Mouse (Mus musculus) gastrocnemius, adult 2 months (tissue): ENCODE measurements at regions not wholly inside any gene's neighbourhood (a gene's known extent, or its start where the extent isn't known, plus 50 kb on each side); places are given as distances from the start of the nearest gene placed in this dataset.

Source experiments
- DNase-seq: peaks from one replicate; pipeline ENCODE4 v3.0.0; 2022
- H3K27ac ChIP-seq: fragments of 200-600 bp; 2 replicates; pipeline ENCODE4 v1.8.1; 2022; ENCODE audit warnings: mild to moderate bottlenecking
- H3K4me3 ChIP-seq: fragments of 200-600 bp; 2 replicates; pipeline ENCODE4 v1.8.1; 2022; ENCODE audit warnings: mild to moderate bottlenecking, moderate library complexity
- CTCF ChIP-seq: fragments of 200-600 bp; IDR thresholded peaks from 2 replicates; pipeline ENCODE4 v1.8.1; 2022; ENCODE audit warnings: antibody characterized with exemption, mild to moderate bottlenecking, moderate library complexity
- intact Hi-C: fragments of 180-260 bp; cut with DNase I; formaldehyde crosslinking; loops from one replicate; pipeline ENCODE4 v1.15.1; 2025

DNA sequence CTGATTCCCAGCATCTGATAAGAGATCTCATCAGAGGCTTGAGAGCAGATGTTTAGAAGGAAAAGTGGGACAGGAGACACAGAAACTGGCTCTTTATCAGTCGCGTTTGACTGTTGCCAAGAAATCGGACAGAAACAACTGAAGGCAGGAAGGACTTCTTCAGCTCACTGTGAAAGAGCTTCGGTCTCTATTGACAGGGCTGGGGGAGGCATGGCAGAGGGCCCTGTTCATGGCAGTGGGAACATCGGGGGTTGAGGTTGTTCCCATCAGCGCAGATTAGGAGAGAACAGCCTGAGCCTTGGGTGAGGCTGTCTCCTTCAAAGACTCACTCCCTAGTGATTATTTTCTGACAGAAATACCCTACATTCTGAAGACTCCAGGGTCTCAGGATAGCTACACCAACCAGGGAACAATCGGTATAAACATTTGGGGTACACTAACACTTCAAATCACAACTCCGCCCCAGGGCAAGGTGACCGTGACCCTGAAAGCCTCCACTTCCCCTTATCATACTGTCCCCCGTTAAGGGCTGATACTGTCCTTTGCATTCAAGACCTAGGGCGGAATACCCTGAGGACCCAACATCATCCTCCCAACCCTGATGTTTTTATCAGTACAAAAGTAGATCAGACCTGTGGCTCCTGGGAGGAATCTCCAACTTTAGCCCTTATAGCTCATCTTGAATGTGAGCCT is 144.8 kb upstream of the Eci2 start:
- H3K27ac ChIP-seq, result no peak overlapping the region
- no peak for TF ChIP-seq CTCF
- intact Hi-C loops, result no loop called here
- no peak overlapping the region for H3K4me3 ChIP-seq
- no peak for DNase-seq

GRCm38 (mm10) chr13:35173522-35173921 is 146.6 kb upstream of the Eci2 start:
- intact Hi-C loops, result no loop called here
- no peak for TF ChIP-seq CTCF
- Histone ChIP-seq H3K4me3 (no peak overlapping the region), H3K27ac (no peak overlapping the region)
- no peak for DNase-seq

GRCm38 (mm10) chr13:35175587-35175986 is 148.7 kb upstream of the Eci2 start:
- TF ChIP-seq CTCF, result no peak

DNA sequence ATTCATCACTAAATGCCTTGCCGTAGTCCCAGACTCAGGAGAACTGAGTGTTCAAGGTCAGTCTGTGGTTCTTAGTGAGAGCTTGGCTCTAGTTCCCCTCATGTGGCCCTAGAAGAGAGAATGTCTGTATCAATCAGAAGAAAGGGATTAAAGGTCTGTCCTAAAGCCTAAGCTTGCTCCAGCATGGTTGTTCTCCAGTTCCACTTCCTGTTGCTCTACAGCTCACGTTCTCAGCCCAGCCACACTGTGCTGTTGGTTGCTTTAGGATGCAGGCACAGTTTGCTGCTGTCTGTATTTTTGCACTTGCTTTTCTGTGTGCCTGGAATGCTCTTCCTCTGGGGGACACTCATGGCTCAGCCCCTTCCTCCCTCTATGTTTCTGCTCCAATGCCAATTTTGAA is 150.4 kb upstream of the Eci2 start:
- intact Hi-C loops, result no loop called here
- H3K4me3 ChIP-seq, result no peak overlapping the region
- no peak overlapping the region for H3K27ac ChIP-seq
- DNase-seq, result no peak
- no peak for TF ChIP-seq CTCF

More at GRCm38 (mm10) chr13:35175587-35175986, 148.7 kb upstream of the Eci2 start:
- intact Hi-C loops, result no loop called here
- no peak for DNase-seq
- no peak overlapping the region for H3K4me3 ChIP-seq
- H3K27ac ChIP-seq, result no peak overlapping the region

GRCm38 (mm10) chr13:35189028-35189711 is 162.3 kb upstream of the Eci2 start:
- intact Hi-C loops, result no loop called here
- Histone ChIP-seq H3K27ac (no peak overlapping the region), H3K4me3 (peak overlapping the region; percentile 40)
- peak; percentile 35 for DNase-seq
- no peak for TF ChIP-seq CTCF

DNA sequence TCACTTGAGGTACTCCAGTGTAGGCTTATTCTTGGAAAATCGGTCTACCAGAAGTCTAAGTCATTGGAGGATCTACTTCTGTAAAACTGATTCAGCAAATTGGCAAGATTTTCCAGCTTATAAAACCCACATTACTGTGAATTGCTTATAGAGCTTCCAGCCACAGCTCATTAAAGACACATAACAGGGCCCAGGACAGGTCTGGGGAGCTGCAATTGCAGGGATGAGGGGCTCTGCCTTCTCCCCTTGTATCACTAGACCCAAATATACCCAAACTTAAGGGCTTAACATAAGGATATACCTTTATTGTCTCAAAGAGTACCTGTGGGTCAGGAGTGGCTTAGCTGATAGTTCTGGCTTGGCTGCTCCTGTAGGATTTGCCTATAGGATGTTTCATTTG is 175.2 kb upstream of the Eci2 start:
- Histone ChIP-seq H3K4me3 (no peak overlapping the region), H3K27ac (no peak overlapping the region)
- TF ChIP-seq CTCF, result no peak
- intact Hi-C loops, result no loop called here
- DNase-seq, result no peak

- no peak for DNase-seq
- intact Hi-C loops, result no loop called here
- Histone ChIP-seq H3K27ac (no peak overlapping the region), H3K4me3 (no peak overlapping the region)
- TF ChIP-seq CTCF, result no peak
These were observed 181.4 kb upstream of the Eci2 start for GRCm38 (mm10) chr13:35208319-35208718.

DNA sequence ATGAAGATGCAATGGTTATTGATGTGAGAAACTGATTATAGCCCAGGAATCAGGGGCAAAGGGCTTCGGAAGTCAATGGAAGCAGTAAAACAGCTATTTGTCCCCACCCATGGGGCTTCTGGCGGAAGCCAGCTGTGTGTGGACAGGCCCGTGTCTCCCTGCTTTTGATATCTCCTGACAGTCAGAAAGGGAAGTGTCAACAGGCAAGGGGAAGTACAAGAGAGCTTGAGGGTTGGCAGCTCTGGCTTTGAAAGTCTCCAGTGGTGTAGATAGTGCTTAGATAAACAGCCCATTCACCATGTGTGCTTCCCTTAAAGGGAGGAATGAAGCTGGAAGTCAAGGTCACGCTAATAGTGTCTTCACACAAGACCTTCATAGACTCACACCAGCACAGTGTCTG is 182.7 kb upstream of the Eci2 start:
- no peak overlapping the region for H3K27ac ChIP-seq
- TF ChIP-seq CTCF, result no peak
- H3K4me3 ChIP-seq, result no peak overlapping the region
- intact Hi-C loops, result no loop called here
- peak; percentile 24 for DNase-seq

- TF ChIP-seq CTCF, result no peak
- Histone ChIP-seq H3K27ac (no peak overlapping the region), H3K4me3 (no peak overlapping the region)
- no peak for DNase-seq
- intact Hi-C loops, result no loop called here
These were observed 184.9 kb upstream of the Eci2 start for GRCm38 (mm10) chr13:35211834-35212233.

DNA sequence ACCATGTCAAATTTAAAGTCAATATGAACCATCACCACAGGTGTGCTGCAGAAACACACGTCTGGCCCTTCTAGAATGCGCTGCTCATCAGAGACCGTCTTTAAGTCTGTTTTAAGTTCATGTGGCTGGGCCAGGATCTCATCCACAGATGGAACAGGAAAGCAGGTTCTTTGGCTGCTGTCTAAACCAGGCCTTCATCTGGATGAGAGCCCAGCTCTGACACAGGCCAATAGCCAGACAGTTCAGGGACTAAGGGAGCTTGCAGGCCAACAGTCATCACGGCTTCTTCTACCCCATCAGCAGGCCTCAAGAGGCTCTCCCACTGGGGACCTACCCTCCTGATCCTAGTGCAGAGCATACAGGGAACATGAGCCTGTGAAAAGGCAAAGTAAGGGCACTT is 185.4 kb upstream of the Eci2 start:
- peak; percentile 58 for DNase-seq
- TF ChIP-seq CTCF, result no peak
- intact Hi-C loops, result no loop called here
- no peak overlapping the region for H3K4me3 ChIP-seq
- no peak overlapping the region for H3K27ac ChIP-seq

DNA sequence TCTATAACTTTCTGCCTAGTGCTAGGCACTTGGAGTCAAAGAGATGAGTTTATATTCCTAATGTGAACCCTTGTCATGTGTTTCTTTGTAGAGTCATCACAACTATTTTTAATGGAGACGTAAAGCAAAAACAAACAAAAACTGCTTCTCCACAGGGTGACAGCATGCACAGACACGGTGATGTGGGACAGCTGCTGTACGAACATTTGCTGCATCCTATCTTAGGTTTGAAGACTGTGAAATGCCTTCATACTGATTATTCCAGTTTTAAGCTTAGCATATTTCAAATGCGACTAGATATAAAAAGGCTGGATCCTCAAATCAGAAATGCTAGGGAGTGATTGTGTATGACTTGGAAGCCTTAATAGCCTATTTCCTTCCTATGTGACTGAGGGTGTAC is 187.3 kb upstream of the Eci2 start:
- intact Hi-C loops, result no loop called here
- Histone ChIP-seq H3K27ac (no peak overlapping the region), H3K4me3 (no peak overlapping the region)
- TF ChIP-seq CTCF, result no peak
- DNase-seq, result no peak

GRCm38 (mm10) chr13:35226142-35226829 is 199.4 kb upstream of the Eci2 start:
- H3K4me3 ChIP-seq, result no peak overlapping the region
- no peak for TF ChIP-seq CTCF
- H3K27ac ChIP-seq, result no peak overlapping the region
- DNase-seq, result no peak
- intact Hi-C loops, result no loop called here

DNA sequence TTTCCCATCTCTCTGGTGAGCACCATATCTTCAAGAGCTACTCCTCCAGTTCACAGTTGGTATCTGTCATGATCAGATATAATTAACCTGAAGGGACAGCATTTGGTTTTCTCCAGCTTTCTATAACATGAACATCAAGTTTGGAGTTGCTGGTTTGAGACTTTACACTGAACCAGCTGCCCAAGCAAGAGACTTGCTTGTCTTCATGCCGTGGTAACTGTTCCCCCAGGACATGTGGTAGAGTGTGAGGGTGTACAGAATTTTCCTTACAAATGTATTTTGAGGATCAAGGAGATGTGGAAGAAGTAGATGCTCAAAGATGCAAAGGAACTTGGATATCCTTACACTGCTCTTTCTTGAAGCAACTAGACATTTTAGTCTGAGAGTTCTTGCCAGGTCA is 200.0 kb upstream of the Eci2 start:
- TF ChIP-seq CTCF, result no peak
- no peak overlapping the region for H3K4me3 ChIP-seq

DNA sequence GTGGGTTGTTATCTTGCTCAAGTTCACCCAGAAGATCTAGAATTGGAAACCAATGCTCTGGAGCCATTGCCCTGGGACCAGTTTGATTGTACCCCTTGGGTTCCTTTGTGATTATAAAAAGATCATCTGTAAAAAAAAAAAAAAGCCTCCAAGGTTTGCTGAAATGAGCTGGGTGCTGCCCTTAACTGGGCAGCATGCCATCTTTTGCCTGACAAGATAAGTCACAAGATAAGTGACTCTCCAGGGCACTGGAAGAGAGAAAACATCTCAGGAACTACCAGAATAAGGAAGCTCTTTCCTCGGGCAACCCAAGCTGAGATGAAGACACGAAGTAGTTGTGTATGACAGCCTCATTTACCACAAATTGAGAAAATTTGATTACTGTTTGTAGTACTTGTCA is 202.7 kb upstream of the Eci2 start:
- no peak for DNase-seq
- H3K27ac ChIP-seq, result no peak overlapping the region
- TF ChIP-seq CTCF, result no peak
- no peak overlapping the region for H3K4me3 ChIP-seq
- intact Hi-C loops, result no loop called here

More for the DNA sequence above, 200.0 kb upstream of the Eci2 start:
- DNase-seq, result no peak
- no peak overlapping the region for H3K27ac ChIP-seq
- intact Hi-C loops, result no loop called here
